Mouse (Mus musculus) spleen, postnatal 14 days (tissue): Measurements from ENCODE around the gene Ccdc6.

Experiments used
- DNase-seq, 2 experiments: peaks; one replicate each; pipeline ENCODE4 v3.0.0; 2021 to 2022; ENCODE audit warnings: low spot score in 2 of 2

The Ccdc6 gene

DNA sequence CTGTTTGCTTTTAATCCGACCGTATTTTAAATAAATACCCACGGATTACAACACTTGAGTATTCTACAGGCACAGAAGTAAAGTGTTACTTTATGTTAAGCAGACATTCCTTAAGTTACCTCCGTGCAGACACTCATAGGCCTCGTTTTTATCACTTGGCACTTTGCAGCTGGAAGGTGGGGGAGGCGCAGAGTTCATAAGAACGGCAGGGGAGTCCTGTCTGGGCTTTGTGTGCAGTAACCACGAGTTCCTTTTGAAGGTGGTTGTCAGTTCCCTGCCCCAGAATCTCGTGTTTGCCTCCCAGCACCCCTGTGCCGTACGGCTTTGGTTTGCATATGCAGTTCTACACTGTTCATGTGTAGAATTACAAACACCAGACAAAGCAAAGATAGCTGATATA lies 70.7 kb downstream of the Ccdc6 start:
- DNase-seq = no peak

DNA sequence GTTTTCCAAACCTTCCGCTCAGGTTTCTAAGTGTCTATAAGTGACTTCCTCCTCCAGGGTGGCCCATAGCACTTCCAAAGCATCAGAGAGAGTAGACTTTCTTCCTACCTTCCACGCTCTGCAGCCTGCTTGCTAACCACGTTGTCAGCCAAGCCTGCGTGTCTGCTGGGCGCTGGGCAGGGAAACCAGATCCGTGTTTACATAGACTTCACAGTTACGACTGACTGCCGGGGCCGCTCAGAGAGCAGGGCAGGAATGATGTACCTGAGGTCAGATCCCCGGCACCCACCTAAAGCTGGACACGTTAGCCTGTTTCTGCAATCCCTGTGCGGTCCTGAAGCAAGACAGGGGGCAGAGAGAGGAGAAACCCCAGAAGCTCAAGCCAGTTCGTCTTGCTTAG lies 71.5 kb downstream of the Ccdc6 start:
- no peak for DNase-seq

DNA sequence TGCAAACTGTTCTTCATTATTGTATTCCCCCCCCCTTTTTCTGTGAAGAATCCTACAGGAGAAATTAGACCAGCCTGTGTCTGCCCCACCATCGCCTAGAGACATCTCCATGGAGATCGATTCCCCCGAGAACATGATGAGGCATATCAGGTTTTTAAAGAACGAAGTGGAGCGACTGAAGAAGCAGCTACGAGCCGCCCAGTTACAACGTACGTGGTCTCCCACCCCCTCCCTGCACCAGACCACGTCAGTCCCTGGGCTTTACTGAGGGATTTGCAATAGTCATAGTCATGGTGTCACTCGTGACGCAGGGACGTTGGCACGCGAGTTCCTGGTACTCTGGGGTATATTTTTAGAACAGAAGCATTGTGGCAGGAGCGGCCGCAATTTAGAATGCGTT lies 72.1 kb downstream of the Ccdc6 start:
- DNase-seq = no peak

DNA sequence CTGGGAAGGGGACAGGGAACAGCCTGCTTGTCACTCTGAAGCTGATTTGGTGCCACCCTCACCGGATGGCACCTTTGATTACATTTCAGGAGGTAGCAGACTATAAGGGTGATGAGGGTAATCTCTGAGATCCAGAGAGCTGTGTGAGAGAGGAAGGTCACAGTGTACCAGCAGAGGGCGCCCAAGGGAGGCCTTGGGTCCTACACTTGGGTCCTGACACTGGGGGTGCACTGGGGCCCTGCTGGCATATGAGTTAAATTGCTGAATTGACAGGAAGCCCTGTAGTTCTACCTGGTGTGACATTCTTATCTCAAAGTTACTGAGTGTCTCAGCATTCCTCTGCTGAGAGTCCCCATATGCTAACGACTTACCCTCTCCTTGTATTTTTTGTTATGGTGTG lies 76.4 kb downstream of the Ccdc6 start:
- DNase-seq = peak; percentile 30 to 57

DNA sequence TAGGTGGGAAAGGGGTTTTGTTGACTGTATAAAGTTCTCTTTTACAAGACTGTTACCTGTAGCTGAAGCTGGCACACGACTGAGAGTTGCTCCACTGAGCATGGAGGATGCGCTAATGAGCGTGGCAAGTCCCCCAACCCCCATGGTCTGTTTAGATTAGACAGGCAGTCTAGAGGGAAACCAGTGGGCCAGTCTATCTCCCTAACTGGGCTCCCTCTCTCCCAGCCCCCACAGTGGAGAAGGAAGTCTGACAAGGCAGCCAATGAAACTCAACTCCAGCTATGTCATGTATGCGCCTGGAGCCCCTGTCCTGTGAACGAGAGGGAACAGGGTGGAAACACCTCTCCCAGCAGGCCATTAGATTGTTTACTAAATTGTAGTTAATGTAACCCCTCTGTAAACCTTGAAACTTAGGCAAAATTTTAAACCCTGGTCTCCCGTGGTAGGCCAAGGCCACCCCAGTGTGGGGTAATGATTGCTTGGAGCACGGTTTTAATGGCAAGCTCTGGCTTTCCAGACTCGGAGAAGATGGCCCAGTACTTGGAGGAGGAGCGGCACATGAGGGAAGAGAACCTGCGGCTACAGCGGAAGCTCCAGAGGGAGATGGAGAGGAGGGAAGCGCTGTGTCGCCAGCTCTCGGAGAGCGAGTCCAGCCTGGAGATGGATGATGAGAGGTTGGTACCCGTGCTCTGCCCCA lies 77.7 kb downstream of the Ccdc6 start:
- DNase-seq = no peak

DNA sequence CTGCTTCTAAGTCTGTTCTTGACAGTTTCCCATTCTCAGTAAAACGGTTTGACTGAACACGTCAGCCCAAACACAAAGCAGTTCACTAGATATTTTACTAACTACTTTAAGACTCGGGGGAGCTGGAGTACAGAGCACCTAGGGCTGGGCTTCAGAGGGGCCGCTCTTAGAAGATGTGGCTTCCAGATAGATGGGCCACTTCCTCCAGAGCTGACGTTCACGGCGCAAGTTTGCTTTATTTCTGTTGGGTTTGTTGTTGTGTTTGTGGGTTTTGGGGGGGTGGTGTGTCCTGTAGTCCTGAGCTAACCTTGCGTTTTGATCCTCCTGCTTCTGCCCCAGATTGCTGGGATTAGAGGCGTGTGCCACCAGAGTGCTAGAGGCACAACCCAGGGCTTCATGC lies 83.8 kb downstream of the Ccdc6 start:
- DNase-seq = no peak

DNA sequence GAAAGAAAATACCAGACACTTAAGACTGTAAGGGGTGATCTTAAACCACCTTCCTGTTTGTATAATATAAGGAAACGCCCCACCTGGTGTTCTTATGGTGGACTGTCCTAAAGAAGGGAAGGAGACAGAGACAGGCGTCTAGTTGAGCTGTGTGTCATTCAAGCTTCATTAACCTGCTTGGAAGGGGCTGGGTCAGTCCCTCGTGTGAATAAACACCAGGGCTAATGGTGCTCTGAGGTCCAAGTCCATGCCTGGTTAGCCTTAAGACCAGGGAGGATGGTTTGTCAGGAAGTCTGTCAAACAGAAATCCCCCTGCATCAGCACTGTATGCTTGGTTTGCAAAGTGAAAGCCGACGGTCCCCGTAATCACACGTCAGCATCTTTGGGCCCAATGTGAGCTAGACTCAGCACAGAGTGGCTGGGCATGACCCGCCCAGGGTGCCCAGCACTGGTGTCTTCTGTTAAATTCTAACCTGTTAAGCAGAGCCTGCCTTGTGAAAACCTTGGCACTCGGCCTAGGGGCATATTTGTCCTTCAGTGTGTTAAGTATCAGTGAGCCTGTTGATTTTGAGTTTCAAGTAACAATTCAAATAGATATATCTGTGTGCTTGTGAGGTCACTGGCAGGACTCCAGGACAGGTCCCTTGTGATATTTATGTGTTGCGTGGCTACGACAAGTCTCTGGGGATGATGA lies 84.5 kb downstream of the Ccdc6 start:
- no peak for DNase-seq

DNA sequence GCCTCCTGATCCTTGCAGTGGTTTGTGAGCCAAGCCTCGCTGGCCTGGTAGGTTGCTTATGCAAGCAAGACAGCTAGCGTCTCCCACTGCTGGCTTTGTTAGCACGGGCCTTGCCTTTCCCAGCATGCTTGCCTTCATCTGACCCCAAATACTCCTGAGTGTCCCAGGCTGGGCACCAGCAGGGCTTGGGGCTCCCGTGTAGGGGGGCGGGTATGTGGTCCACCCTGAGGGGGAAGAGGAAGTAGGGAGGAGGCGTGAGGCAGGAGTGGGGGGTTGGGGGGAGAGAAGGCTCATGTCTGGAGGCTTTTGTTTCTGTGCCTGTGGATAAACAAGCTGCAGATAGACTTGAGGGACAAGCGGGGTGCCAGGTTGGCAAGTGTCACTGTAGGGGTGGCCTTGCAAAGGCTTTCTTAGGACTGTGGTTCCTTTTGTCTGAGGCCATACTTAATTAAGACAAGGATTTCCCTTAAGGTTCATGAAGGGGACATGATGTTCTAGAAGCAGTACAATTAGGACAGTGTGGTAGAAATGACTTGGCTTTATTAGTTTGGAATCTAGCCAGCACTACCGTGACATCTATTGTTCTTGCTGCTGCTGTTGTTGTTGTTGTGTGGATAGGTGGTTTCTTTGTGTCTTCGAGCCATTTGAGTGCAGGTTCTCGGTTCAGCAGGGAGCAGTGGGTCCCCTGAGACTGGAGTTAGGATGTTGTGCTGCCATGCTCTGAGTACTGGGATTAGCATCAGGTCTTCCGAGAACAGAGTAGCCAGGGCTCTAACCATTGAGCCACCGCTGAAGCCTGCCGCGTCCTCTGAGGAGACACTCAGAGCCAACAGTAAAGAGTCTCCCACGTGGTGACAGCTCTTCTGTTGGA lies 86.5 kb downstream of the Ccdc6 start:
- no peak for DNase-seq

DNA sequence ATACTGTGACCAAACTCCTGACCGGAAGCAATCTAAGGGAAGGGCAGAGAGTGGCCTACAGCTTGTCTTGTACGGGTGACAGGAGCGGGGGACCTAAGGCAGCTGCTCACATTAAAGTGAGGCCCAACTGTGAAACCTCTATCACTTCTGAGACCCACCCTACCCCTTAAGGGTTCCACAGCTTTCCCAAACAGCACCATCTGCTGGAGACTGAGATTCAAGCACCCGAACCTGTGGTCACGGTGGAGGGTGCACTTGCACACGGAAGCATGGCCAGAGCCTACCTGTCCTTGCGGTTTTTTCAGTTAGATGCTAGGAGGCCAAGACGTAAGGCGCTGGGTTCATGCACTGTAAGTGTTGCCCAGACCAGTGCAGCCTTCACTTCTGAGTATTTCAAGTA lies 89.2 kb downstream of the Ccdc6 start:
- DNase-seq = peak in 1 of 2 experiments; percentile 28

DNA sequence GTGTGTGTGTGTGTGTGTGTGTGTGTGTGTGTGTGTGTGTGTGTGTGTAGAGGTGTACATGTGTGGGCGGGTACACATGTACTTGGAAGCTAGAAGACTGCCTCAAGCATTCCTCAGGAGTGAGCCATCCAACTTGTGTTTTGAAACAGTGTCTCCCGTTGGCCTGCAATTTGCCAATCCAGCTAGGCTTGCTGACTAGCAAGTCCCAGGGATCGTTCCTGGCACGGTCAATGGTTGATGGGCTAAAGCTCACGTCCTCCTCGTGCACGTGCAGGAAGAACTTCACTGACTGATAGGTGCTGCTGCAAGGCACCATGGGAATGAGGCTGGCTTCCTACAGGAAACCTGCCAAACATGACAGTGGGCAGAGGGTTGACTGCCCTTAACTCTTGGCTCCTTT lies 89.7 kb downstream of the Ccdc6 start:
- DNase-seq = no peak

DNA sequence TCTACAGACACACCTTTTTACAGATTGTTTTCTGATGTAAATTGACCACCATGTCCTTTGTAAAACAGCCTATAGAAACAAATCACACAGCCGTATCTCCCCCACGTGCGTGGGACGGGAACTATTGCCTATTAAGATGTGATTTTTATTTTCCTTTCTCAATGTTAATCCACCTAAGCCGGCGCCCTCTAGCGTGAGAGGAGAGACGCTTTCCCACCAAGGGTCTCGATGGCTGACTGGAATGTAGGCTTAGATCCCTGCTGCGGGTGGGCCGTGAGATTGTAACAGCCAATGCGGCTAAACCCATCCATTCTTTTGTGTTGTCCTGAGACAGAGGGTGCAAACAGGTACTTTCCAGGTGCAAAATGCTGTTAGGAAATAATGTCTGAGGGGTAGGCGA lies 92.9 kb downstream of the Ccdc6 start:
- DNase-seq = no peak

DNA sequence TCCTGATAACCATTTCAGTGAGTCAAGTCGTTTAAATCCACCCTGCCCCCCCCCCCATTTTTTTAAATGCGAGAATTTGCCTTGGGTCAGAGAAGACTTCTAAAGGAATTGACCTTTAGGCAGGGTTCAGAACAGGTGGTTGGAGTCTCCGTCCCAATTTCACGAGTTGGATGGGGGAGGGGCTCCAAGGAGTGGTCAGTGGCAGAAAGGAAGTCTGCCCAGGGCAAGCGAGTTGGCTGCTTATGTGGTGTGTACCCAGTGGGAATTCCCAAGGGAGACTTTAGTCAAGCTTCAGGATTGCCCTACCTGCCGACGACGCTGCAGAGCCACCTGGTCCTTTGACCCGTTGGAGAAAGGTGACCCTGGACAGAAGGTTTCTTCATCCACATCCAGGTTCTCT lies 97.4 kb downstream of the Ccdc6 start:
- DNase-seq = no peak

DNA sequence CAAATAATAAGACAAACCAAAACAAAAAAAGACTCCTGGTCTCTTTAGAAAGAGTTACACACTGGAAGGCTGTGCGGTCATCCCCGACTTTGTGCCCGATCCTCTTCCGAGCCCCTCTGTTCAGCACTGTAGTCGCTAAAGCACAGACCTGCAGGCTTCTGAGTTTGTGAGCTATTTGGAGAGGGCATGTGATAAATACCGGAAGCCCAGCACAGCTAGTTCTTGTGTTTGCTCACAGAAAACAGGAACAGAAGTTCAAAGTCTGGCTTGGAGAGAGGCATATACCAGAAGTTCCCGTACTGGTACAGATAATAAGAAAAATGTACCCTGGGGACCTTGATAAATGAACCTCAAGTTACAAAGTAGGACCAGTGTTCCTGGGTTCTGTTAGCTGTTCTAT lies 98.4 kb downstream of the Ccdc6 start:
- DNase-seq = no peak

DNA sequence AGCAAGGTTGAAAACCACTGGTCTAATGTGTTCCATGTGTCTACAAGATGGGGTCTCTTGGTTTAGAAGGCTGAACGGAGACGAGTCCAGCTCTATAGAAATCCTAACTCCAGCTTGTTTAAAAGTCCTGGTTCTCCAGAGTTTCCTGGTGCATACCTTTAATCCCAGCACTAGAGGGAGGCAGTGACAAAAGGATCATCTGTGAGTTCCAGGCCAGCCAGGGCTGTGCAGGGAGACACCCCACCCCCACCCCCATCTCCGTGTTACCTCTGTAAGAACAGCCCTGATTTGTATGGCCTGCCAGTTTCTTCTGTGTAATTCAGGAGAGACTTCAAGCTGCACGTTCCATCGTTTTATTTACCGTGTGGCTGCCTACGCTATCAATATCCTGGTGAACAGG lies 98.9 kb downstream of the Ccdc6 start:
- DNase-seq = no peak

DNA sequence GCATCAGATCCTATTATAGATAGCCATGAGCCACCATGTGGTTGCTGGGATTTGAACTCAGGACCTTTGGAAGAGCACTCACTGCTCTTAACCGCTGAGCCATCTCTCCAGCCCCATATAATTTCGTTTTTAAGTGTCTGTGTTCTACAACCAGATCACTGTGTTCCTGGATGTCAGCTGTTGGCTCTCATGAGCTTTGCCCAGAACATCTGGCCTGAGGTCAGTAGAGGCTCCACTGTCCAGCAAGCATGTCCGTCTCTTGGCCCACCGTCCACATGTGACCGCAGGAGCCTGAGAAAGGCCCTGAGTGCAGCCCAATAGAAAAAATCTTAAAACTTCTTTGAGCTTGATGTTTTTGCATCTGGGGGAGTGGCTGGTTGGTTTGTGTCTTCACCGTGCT lies 99.7 kb downstream of the Ccdc6 start:
- DNase-seq = no peak

DNA sequence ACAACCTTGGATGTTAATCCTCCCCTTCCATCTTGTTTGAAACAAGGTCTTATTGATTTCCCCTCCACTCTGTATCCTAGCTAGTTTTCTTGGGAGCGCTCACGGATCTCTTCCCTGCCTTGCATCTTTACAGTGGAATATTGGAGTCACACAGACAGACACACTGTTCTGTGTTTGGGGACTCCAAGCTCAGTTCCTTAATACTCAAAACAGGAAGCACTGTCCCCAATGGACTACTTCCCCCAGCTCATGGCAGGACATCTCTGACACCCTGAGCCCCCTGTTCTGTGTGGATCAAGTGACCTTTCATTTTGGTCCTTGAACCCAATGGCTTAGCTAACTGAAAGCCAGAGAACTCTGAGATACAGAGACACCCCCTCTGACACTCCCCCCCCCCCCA lies 100.7 kb downstream of the Ccdc6 start:
- DNase-seq = no peak

DNA sequence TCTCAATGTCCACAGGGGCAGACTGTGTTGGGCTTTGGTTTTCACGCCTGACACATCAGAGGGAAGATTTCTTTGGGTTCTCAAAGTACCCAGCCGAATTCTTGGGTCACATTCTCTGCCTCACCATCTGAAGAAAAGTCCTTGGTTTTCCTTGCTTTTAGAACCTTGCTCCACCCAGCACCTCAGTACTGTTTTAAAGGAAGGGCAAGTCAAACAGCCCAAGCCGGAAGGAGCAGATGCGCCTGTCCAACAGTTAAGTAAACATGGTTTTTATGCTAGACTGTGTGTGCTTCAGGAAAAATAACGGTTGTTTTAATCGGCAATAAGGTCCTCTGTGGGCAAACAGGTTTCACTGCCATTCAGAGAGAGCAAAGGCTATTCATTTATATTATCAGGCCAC lies 101.1 kb downstream of the Ccdc6 start:
- no peak for DNase-seq

DNA sequence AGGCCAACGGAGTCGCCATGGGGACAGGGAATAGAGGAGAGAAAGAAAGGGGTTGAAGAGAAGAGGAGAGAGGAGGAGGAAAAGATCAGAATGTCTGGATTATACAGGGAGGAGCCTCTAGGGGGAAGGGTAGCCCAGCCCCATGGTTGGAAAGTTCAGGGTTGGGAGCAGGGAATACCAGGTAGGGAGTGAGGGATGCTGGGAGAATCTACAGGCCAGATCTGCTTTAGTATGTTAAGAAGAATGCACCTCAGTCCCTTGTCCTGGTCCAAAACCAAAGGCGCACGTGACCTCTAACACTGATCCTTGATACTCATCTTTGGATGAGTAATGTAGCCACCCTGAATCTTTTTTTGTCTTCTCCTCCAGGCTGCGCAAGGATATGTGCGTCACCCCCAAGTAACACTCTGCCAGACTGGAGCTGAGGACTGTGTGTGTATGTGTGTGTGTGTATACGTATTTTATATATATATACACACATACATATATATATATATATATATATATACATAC lies 102.1 kb downstream of the Ccdc6 start:
- DNase-seq = no peak

DNA sequence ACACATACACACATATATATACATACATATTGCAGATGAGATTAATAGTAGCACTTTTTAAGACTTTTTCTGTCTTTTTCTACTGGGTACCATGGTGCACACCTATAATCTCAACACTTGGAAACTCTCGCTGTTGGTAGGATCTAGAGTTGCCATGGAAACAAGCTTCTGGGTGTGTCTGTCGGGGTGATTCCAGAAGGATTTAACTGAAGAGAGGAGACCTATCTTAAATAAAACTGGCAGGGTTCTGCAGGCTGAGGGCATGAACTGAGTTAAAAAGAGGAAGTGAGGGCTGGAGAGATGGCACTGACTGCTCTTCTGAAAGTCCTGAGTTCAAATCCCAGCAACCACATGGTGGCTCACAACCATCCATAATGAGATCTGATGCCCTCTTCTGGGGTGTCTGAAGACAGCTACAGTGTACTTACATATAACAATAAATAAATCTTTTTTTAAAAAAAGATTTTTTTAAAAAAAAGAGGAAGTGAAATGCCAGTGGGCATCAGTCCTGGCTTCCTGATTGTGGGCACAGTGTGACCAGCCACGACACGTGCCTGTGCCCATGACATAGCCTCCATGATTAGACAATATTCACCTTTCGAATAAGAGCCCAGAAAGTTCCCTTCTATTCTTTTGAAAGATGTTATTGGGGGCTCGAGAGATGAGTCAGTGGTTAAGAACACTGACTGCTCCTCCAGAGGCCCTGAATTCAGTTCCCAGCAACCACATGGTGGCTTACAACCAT lies 102.7 kb downstream of the Ccdc6 start:
- DNase-seq = no peak

DNA sequence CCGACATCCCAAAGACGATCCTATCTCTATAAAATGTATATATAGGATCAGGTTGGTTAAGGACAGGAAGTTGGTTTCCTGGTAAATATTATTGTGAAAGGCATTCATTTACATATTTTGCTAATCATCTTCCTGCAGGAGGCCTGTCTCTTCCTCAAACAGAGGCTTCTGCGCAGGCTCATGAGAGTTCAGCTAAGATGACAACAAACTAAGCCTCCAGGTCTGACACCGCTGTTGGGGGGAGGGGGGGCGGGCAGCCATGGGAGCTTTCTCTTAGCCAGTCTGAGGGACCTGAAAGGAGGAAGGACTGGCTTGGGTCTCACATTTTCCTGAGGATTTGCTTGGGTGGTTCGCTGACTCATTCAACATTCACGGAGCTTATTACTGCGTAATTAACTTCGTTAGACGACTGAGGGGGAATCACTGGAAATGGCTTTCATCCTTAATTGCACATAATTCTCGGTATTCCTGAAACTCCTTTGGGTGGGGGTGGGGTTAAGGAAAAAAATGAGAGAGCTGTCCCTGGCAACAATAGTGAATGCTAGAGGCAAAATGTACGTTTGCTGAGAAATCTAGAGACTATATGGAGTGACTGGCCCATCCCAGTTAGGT lies 104.1 kb downstream of the Ccdc6 start:
- DNase-seq = no peak
